Mouse (Mus musculus) embryonic fibroblast, embryonic 13.5 days (primary cell): Measurements from ENCODE around the gene Ski.

Experiments used
- CTCF ChIP-seq: IDR thresholded peaks from 2 replicates; pipeline ENCODE4 v1.5.1; 2011; ENCODE audit warnings: mild to moderate bottlenecking, control low read depth, low read length, moderate library complexity, borderline replicate concordance; ENCODE audit not compliant: insufficient read depth
- POLR2A ChIP-seq: IDR thresholded peaks from 2 replicates; pipeline ENCODE4 v1.6.1; 2011; ENCODE audit warnings: low read depth, mild to moderate bottlenecking, control low read depth, low read length, moderate library complexity

DNA sequence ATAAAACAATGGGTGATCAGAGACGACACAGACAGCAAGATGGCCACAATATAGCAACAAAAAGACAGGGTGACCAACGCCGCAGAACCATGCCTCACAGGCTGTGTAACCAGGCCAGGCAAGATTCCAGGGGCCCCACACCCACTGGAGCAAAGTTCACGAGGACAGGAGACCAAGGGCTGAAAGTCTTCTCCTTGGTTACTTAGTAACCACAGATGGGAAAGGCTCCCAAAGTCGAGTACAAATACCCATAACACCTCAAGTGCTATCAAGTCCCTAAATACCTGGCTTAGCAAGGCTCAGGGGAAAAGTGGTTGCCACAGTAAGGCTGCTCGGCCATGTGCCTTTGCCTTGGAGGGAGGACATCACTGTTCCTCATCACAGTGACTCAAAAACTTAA lies 16.5 kb downstream of the Ski start:
- TF ChIP-seq POLR2A (no peak), CTCF (no peak)
